Mouse (Mus musculus) midbrain, embryonic 15.5 days (tissue): Measurements from ENCODE around the gene Necap2. TPM values are rescaled to one million over a fixed set of nuclear protein-coding genes. Genes with fewer than 3 reads are reported as not detected.
A peak's percentile ranks its signal among the peaks of the same experiment; 100 is the strongest.

ENCODE experiments used
- ATAC-seq: fragments of 200-750 bp; cut with Nextera tagmentation; replicated peaks from 2 replicates; pipeline ENCODE4 v1.8.0; 2017; ENCODE audit warnings: moderate TSS enrichment
- H3K27ac ChIP-seq: fragments of 300-500 bp; sonication (generic); 2 replicates; pipeline ENCODE4 v1.5.1; 2015; ENCODE audit warnings: mild to moderate bottlenecking, inconsistent platforms
- H3K27me3 ChIP-seq: fragments of 300-500 bp; sonication (generic); replicated peaks from 2 replicates; pipeline ENCODE4 v1.6.1; 2015; ENCODE audit warnings: inconsistent platforms
- H3K36me3 ChIP-seq: fragments of 300-500 bp; sonication (generic); replicated peaks from 2 replicates; pipeline ENCODE4 v1.6.1; 2015; ENCODE audit warnings: inconsistent platforms
- H3K4me1 ChIP-seq: fragments of 300-500 bp; sonication (generic); 2 replicates; pipeline ENCODE4 v1.6.1; 2015; ENCODE audit warnings: inconsistent platforms
- H3K4me2 ChIP-seq: fragments of 300-500 bp; sonication (generic); 2 replicates; pipeline ENCODE4 v1.6.1; 2015; ENCODE audit warnings: inconsistent platforms, mild to moderate bottlenecking, moderate library complexity
- H3K4me3 ChIP-seq: fragments of 300-500 bp; sonication (generic); 2 replicates; pipeline ENCODE4 v1.5.1; 2015; ENCODE audit warnings: mild to moderate bottlenecking, inconsistent platforms
- H3K9ac ChIP-seq: fragments of 300-500 bp; sonication (generic); 2 replicates; pipeline ENCODE4 v1.6.1; 2015; ENCODE audit warnings: mild to moderate bottlenecking, inconsistent platforms
- H3K9me3 ChIP-seq: fragments of 300-500 bp; sonication (generic); 2 replicates; pipeline ENCODE4 v1.6.1; 2016; ENCODE audit warnings: inconsistent platforms
- whole genome bisulfite sequencing: fragments of 180-500 bp; shearing (Covaris S2); methylation state at CpG from one replicate; pipeline ENCODE4 v1.1.7; 2015; ENCODE audit warnings: mixed read lengths; 5-methylcytosine and 5-hydroxymethylcytosine counted together
- polyA plus RNA-seq: library from polyadenylated mRNA; unstranded; fragments of >200 nt; fragmentation: Nextera tagmentation; extraction: Ambion mirVana; gene quantifications from 2 replicates; pipeline ENCODE4 v1.2.1, GENCODE M21; 2015

Necap2 gene
- polyA plus RNA-seq, 1 experiment from 2014 or later = 56.0 TPM

DNA sequence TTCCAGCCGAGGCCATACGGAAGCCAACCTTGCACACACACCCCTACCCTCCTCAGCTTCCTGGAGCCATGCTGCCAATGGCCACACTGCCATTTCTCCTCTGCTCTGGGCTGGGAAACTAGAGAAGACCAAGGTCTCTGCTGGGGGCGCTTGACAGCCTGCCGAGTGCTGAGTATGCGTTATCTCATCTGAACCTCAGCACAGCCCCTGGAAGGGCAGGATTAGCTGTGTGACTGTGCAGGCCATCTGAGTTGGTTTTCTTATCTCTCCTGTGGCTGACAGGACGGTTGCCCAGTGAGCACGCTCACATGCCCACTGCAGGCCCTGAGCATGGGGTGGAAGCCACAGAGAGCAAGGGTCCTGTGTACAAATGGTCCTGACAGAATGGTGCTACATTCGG lies 9.5 kb downstream of the Necap2 start:
- no peak overlapping the region for H3K4me3 ChIP-seq
- no peak for ATAC-seq
- H3K9me3 ChIP-seq = no peaks in the 10 kb centered on the region
- peaks cover 58% of the 10 kb centered on the region for H3K36me3 ChIP-seq
- peaks cover 3% of the 10 kb centered on the region; the same call in 1 of the 2 replicates for H3K4me1 ChIP-seq
- no peak overlapping the region for H3K4me2 ChIP-seq
- H3K9ac ChIP-seq = no peak overlapping the region
- H3K27me3 ChIP-seq = no peaks in the 10 kb centered on the region
- H3K27ac ChIP-seq = no peak overlapping the region
- WGBS = 93% methylated on average over 8 of the region's 8 CpGs

DNA sequence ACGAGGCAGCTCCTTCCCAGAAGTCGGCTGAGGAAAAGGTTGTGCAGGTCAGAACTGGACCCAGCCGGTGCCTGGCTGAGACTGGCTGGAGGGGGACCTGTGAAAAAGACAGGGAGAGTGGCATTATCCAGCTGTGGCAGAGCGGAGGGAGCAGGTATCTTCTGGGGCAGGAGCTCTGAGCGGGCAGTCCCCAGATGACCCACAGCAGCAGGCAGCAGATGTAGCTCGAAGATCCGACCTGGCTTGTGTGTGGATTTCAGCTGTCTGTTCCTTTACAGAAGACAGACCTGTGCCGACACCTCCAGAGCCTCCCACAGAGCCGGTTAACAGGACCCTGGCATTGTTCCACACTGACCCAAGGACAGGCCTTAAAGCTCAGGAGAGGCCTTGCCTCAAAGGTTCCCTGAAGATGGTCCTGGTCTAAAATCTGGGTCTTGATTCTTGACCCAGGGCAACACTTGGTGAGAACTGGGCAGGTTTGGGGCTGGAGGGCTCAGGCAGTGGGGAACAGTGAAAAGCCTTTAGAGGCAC lies 10.6 kb downstream of the Necap2 start:
- no peak for ATAC-seq
- H3K9ac ChIP-seq = no peak overlapping the region
- H3K4me1 ChIP-seq = peaks cover 3% of the 10 kb centered on the region; the same call in 1 of the 2 replicates
- no peak overlapping the region for H3K4me2 ChIP-seq
- H3K4me3 ChIP-seq = no peak overlapping the region
- no peaks in the 10 kb centered on the region for H3K9me3 ChIP-seq
- peaks cover 53% of the 10 kb centered on the region for H3K36me3 ChIP-seq
- H3K27ac ChIP-seq = 0 out of 2 replicates have a peak overlapping the region, but pooled peaks have one; percentile 56
- WGBS = 86% methylated on average over 9 of the region's 9 CpGs
- H3K27me3 ChIP-seq = no peaks in the 10 kb centered on the region

DNA sequence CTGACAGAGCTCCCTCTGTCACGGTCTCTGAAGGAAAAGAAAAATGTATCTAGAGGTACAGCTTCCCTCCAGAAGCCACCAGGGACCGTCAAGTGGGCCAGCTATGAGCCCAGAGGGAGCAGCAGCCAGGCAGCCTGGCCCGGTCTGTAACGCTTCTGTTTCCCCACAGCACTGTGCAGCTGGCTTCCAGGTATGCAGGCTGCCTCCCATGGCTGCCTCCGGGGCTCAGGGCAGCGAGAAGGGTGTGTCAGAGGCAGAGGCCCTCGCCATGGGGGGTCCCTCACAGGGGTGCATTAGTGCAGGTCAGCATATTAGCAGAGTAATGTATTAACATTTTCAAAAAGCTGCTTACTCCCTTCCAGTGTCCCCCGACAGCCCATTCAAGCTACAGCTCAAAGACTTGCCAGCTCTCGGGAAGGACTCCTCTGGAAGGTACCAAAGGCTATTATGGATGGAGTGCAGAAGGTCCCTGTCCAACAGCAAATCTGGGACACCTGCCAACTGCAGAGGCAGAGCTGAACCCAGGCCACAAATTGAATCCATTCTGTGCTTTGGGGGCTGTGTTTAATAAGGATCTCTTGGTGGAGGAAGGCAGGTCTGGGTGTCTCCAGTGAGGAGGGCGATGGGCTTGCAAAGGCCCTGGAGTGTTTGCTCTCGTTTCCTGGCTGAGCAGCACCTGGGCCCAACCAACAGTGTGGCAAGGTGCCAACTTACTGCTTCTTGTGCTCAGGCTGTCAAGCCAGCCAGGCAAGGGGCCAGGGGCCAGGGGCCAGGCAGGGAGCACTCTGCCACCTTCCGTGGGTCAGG lies 11.2 kb downstream of the Necap2 start:
- WGBS = 73% methylated on average over 12 of the region's 12 CpGs
- H3K36me3 ChIP-seq = peaks cover 49% of the 10 kb centered on the region

DNA sequence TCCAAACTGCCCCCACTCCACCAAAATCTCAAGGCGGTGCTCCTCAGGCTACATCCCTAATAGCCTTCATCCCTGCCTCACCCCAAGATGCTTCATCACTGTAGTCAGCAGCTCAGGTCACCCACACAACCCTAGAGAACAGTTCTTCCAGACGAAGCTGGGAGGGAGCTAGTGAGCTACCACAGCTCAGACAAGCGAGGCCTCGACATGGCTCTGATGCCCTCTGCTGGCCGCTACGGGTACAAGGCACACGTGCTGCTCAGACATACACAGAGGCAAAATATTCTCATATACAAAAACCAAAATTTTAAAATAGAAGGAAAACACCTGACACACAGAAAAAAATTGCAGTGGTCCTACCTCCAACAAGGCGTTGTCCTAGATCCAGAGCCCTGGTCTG lies 13.0 kb downstream of the Necap2 start:
- ATAC-seq = 0 out of 2 replicates have a peak, but pooled peaks have one; percentile 10
- Histone ChIP-seq H3K4me1 (peaks cover 12% of the 10 kb centered on the region; the same call in 1 of the 2 replicates), H3K36me3 (peaks cover 41% of the 10 kb centered on the region), H3K4me3 (no peak overlapping the region), H3K27me3 (no peaks in the 10 kb centered on the region), H3K4me2 (no peak overlapping the region), H3K9me3 (no peaks in the 10 kb centered on the region), H3K27ac (peak overlapping the region; percentile 45; the same call in 1 of the 2 replicates), H3K9ac (no peak overlapping the region)
- 2% methylated on average over 8 of the region's 8 CpGs for WGBS

More for the DNA sequence above, 11.2 kb downstream of the Necap2 start:
- no peak for ATAC-seq
- no peak overlapping the region for H3K9ac ChIP-seq
- H3K27me3 ChIP-seq = no peaks in the 10 kb centered on the region
- H3K4me2 ChIP-seq = no peak overlapping the region
- no peaks in the 10 kb centered on the region for H3K9me3 ChIP-seq
- peaks cover 3% of the 10 kb centered on the region; the same call in 1 of the 2 replicates for H3K4me1 ChIP-seq
- 0 out of 2 replicates have a peak overlapping the region, but pooled peaks have one; percentile 56 for H3K27ac ChIP-seq
- H3K4me3 ChIP-seq = no peak overlapping the region

DNA sequence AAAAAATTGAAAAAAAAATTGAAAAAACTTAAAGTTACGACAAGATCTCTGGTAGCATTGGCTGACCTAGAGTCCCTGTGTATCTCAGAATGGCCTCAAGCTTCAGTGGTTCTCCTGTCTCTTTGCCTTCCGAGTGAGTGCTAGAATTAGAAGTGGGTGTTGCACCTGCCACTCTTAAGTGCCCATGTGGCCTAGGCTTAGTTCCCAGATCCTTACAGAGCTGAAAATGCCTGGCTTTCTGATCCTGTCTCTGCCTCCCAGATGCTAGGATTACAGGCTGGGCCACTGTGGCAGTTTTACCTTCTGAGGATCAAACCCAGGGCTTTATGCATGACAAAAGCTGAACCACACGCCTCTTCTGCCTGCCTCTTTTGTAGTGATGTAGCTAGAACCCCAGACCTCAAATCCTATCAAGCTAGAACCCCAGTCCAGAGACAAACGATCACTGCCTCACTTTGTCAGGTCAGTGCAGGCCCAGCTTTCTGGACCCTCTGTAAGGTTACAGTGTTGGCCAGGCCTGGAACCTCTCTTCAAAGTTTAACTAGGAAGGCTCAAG lies 14.0 kb downstream of the Necap2 start:
- peaks cover 36% of the 10 kb centered on the region for H3K36me3 ChIP-seq
- peaks cover 19% of the 10 kb centered on the region for H3K4me1 ChIP-seq
- H3K27me3 ChIP-seq = no peaks in the 10 kb centered on the region
- no peak for ATAC-seq
- 74% methylated on average over 4 of the region's 4 CpGs for WGBS
- H3K4me2 ChIP-seq = no peak overlapping the region
- H3K4me3 ChIP-seq = no peak overlapping the region
- H3K9me3 ChIP-seq = no peaks in the 10 kb centered on the region
- no peak overlapping the region for H3K9ac ChIP-seq
- H3K27ac ChIP-seq = no peak overlapping the region

DNA sequence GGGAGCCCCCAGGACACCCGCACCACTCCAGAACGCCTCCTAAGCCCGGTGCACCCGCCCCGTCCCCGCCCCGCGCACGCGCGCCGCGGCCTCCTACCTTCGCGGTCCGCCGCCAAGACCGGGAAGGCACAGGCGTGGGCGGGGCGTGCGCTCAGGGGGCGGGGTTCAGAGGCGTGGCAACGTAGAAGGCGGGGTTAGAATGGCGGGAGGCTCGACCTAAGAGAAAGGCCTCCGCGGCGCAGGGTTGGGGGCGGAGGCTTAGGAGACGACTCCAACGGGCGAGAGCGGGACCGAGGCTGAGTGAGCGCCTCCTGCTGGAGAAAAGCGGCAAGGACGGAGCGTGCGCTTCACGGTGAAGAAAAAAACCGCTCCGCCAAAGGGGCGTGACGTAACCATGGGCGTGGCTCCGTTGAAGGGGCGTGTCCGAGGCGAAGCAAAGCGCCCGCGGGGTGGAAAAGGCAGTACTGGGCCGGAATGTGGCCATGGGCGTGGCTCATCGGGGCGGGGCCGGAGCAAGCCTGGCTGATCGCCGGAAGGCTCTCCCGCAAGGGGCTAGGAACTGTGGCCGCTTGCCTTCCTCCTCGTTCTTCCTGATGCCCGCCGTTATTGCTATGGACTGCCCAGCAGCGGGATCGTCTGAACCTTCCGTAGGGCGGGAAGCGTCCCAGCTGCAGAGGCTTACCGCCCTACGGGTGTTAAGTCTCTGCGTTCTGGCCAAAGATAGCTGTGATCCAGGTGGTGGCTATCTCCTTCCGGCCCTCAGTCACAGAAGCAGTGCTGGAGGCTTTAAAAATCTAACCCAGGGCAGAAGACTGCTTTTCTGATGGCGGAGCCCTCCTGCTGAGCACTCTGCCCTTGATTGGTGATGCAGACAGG lies 17.5 kb downstream of the Necap2 start, which contains the start of gene Crocc:
TSS of gene Crocc (minus strand) at position 125 of the 876 bp plus-strand sequence.
- Histone ChIP-seq H3K4me1 (peaks cover 21% of the 10 kb centered on the region), H3K9me3 (no peaks in the 10 kb centered on the region), H3K4me3 (peak within 1 kb of the TSS; percentile 58), H3K27ac (peak within 1 kb of the TSS; percentile 93), H3K27me3 (no peaks in the 10 kb centered on the region), H3K36me3 (peaks cover 2% of the 10 kb centered on the region; the same call in 1 of the 2 replicates), H3K4me2 (peak within 1 kb of the TSS; percentile 77), H3K9ac (peak within 1 kb of the TSS; percentile 74)
- WGBS = under 1% methylated on average over 77 of the region's 77 CpGs
- peak; percentile 94 for ATAC-seq

DNA sequence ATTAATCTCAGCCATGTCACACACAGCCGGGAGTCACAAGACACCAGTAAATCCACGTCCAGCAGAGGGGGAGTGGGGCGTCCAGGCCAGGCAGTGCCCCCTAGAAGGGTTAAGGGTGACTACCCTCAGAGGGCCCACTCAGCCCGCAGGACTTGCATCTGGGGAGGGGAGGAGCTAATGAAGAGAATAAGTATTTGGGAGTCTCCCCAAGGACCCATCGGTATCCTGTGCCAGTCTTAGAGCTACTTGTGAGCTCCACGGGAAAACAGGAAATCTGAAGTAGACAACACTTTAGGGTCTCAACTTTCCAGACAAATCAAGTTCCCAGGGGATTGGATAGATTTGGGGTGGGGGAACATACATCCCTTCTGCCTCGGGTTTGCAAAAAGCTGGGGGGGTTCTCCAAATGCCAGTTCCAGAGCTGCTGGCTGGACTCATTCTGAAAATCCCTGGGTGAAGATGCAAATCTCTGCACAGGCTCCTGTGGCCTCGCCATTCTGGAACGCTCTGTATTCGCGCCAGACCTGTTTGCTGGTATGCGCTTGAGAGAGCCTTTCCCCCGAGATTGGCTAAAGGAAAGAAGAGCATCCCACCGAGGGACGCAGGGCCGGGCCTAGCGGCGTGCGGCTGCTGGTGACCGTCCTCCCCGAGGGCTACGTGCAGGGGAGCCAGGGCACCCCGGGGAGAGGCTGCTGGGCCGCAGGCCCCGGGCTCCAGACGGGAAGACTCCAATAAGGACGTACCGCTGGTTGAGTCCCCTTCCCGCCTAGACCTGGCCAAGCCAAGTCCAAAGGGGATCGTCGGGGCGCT lies 18.3 kb downstream of the Necap2 start:
- Histone ChIP-seq H3K27me3 (no peaks in the 10 kb centered on the region), H3K4me2 (peak overlapping the region; percentile 77), H3K4me3 (peak overlapping the region; percentile 58), H3K9me3 (no peaks in the 10 kb centered on the region), H3K9ac (peak overlapping the region; percentile 74), H3K27ac (peak overlapping the region; percentile 93), H3K4me1 (peaks cover 21% of the 10 kb centered on the region), H3K36me3 (no peaks in the 10 kb centered on the region)
- WGBS = 2% methylated on average over 32 of the region's 32 CpGs
- no peak for ATAC-seq

DNA sequence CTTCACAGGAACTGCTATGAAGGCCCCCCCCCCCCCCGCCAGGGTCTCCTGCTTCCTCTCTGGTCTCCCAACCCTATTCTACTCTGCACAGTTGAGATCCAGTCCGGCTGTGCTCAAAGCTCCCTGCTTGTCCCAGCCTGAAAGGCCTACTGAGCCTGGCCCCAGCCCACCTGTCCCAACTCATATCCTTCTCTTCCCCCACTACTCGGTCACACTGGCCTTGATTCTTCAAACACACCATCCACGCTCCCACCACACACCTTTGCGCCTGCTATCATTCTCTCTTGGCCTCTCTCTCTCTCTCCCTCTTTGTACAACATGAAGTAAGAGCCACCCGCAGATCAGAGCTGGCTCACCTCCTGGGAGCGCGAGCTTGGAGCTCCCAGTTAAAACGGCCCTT lies 19.3 kb downstream of the Necap2 start:
- no peaks in the 10 kb centered on the region for H3K9me3 ChIP-seq
- H3K27ac ChIP-seq = no peak overlapping the region
- no peak overlapping the region for H3K4me3 ChIP-seq
- H3K9ac ChIP-seq = no peak overlapping the region
- 76% methylated on average over 9 of the region's 9 CpGs for WGBS
- no peaks in the 10 kb centered on the region for H3K36me3 ChIP-seq
- H3K4me2 ChIP-seq = no peak overlapping the region
- H3K4me1 ChIP-seq = peaks cover 28% of the 10 kb centered on the region
- no peak for ATAC-seq
- H3K27me3 ChIP-seq = no peaks in the 10 kb centered on the region

DNA sequence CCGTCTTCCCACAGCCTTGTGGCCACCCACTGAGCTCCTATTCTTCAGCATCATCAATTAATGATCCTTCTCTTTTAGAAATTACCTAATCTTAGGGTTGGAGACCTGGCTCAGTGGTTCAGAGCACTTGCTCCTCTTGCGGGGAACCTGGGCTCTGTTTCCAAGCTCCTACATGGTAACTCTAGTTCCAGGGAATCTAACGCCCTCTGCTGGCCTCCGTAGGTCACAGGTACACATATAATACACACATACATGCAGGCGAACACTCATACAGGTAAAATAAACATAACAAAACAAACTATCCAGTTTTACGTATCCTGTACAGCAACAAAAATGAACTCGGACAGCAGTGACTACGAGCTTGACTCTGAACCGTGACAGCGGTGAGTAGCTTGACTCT lies 21.2 kb downstream of the Necap2 start:
- Histone ChIP-seq H3K4me1 (peaks cover 46% of the 10 kb centered on the region), H3K9ac (no peak overlapping the region), H3K27me3 (no peaks in the 10 kb centered on the region), H3K27ac (no peak overlapping the region), H3K9me3 (no peaks in the 10 kb centered on the region), H3K36me3 (no peaks in the 10 kb centered on the region), H3K4me3 (no peak overlapping the region), H3K4me2 (no peak overlapping the region)
- ATAC-seq = no peak
- WGBS = 95% methylated on average over 10 of the region's 10 CpGs

DNA sequence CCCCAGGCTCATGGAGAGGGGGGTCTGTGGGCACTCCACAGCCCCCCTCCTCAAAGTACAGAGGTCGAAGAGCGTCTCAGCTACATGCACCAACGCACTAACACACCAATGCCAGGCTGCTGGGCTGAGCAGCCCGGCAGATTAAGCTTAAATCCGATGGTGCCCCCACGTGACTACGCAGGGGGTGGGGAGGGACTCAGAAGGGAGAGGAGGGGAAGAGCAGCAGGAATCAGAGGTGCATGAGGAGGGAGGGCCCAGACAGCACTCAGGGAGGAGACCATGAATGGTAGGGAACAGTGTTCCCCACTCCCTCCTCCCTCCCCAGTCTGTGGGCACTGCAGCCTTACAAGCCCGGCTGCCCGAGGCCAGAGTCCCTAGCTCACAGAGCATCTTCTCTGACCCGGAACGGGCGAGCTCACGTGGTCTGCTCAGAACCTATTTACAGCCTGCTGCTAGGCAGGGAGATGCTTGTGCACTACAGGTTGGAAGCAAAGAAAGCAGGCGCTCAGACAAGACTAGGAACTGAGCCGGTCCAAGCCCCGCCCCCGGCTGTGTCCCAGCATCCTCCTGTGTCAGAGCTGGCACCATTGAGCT lies 24.5 kb downstream of the Necap2 start:
- H3K36me3 ChIP-seq = no peaks in the 10 kb centered on the region
- peak overlapping the region; percentile 79 for H3K27ac ChIP-seq
- WGBS = 2% methylated on average over 17 of the region's 17 CpGs
- H3K9me3 ChIP-seq = no peaks in the 10 kb centered on the region
- peak overlapping the region; percentile 43 for H3K4me2 ChIP-seq
- peak overlapping the region; percentile 16 for H3K4me3 ChIP-seq
- H3K9ac ChIP-seq = peak overlapping the region; percentile 1; the same call in 1 of the 2 replicates
- H3K27me3 ChIP-seq = no peaks in the 10 kb centered on the region
- ATAC-seq = peak; percentile 59
- H3K4me1 ChIP-seq = peaks cover 52% of the 10 kb centered on the region

DNA sequence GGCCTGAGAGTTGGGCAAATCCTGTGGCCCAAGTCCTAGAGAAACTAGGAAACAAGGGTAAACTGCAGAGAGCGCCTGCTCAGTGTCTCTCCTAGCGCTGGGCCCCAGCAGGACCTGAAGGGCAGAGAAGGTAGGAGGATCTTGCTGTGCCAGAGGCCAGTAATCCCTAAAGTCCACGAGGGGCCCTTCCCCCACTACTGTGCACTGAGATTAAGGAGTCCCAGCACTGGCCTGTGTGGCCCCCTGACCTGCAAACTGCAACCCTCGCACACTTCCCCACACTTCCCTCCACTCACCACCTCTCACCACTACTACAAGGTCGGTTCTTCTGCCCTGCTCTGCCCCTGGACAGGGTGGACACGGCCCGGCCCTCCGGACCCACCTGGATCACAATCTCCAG lies 25.0 kb downstream of the Necap2 start:
- Histone ChIP-seq H3K4me1 (peaks cover 58% of the 10 kb centered on the region), H3K36me3 (no peaks in the 10 kb centered on the region), H3K27ac (peak overlapping the region; percentile 79), H3K9ac (peak overlapping the region; percentile 10; the same call in 1 of the 2 replicates), H3K9me3 (no peaks in the 10 kb centered on the region), H3K27me3 (no peaks in the 10 kb centered on the region), H3K4me3 (peak overlapping the region; percentile 16), H3K4me2 (peak overlapping the region; percentile 43)
- 13% methylated on average over 8 of the region's 8 CpGs for WGBS
- peak; percentile 16 for ATAC-seq
